In genomic region chr2:129258475-129259211, GRCm38 (mm10) we compare ENCODE assay signal across 8 mouse cellular contexts. TPM values are rescaled to one million over a fixed set of nuclear protein-coding genes. Genes with fewer than 3 reads are reported as not detected.
A peak's percentile ranks its signal among the peaks of the same experiment; 100 is the strongest.
DNase-seq lines count a peak whose midpoint lies in the region; ATAC-seq lines count a peak whose summit lies in the region.

No protein-coding gene starts in this region.

- no peak overlapping the region for H3K4me2 ChIP-seq in limb, embryonic 11.5 days (ENCODE audit: low read depth, severe bottlenecking)
- no peak overlapping the region; the same call in 1 of the 2 replicates for H3K4me2 ChIP-seq in midbrain, embryonic 13.5 days (replicated peaks)

- no peaks in the 10 kb centered on the region for H3K36me3 ChIP-seq in limb, embryonic 11.5 days (ENCODE audit: control insufficient read depth, insufficient read depth, low read length)
- H3K36me3 ChIP-seq in midbrain, embryonic 13.5 days: no peaks in the 10 kb centered on the region

- no peaks in the 10 kb centered on the region for H3K4me1 ChIP-seq in limb, embryonic 11.5 days (ENCODE audit: control insufficient read depth, insufficient read depth, low read length)
- H3K4me1 ChIP-seq in midbrain, embryonic 13.5 days (replicated peaks): peaks cover 4% of the 10 kb centered on the region; the same call in 1 of the 2 replicates

- 43% methylated on average over 7 of the region's 7 CpGs for WGBS in limb, embryonic 11.5 days
- 42% methylated on average over 7 of the region's 7 CpGs for WGBS in midbrain, embryonic 13.5 days

- ATAC-seq in limb, embryonic 11.5 days (ENCODE audit: insufficient number of reproducible peaks, low FRiP score, low TSS enrichment, low read depth): no peak
- peak; percentile 78 for ATAC-seq in midbrain, embryonic 13.5 days

- H3K9ac ChIP-seq in limb, embryonic 11.5 days (ENCODE audit: low read length): no peak overlapping the region
- H3K9ac ChIP-seq in midbrain, embryonic 13.5 days (replicated peaks): no peak overlapping the region

- DNase-seq in urinary bladder, postnatal 14 days (ENCODE audit: low spot score): peak; percentile 63
- DNase-seq in urinary bladder, postnatal 10 days (ENCODE audit: low spot score): no peak
- DNase-seq in cerebellum, postnatal 14 days: peak; percentile 88 to 90
- peak; percentile 46 for DNase-seq in gastrocnemius, postnatal 10 days
- peak; percentile 57 to 63 for DNase-seq in kidney, adult 8-10 months
- DNase-seq in limb, embryonic 11.5 days (ENCODE audit: low spot score): peak; percentile 71
- peak; percentile 61 to 81 for DNase-seq in spleen, postnatal 36 days (ENCODE audit: low spot score in 2 of 2)

- no peaks in the 10 kb centered on the region for H3K27me3 ChIP-seq in limb, embryonic 11.5 days (ENCODE audit: control insufficient read depth, insufficient read depth, low read length)
- H3K27me3 ChIP-seq in midbrain, embryonic 13.5 days: no peaks in the 10 kb centered on the region

- no peak overlapping the region for H3K4me3 ChIP-seq in limb, embryonic 11.5 days (ENCODE audit: low read depth, low read length)
- no peak overlapping the region for H3K4me3 ChIP-seq in midbrain, embryonic 13.5 days (replicated peaks)

- no peak overlapping the region for H3K27ac ChIP-seq in limb, embryonic 11.5 days (replicated peaks; ENCODE audit: low read depth, low read length)
- no peak overlapping the region for H3K27ac ChIP-seq in midbrain, embryonic 13.5 days

- H3K9me3 ChIP-seq in limb, embryonic 11.5 days (ENCODE audit: control insufficient read depth, low read length): no peaks in the 10 kb centered on the region
- no peaks in the 10 kb centered on the region for H3K9me3 ChIP-seq in midbrain, embryonic 13.5 days

RNA-seq across cellular contexts. Expression of gene Ckap2l, which starts 38.4 kb away (rescaled TPM):
- 1 to 10 TPM; 6.5 to 8.2 TPM for total RNA-seq in gastrocnemius, postnatal 10 days (2021)
- polyA plus RNA-seq in limb, embryonic 11.5 days (2014; fragmentation: Nextera tagmentation; extraction: Ambion mirVana): 86.4 and 90.9 TPM in 2 replicates
- polyA plus RNA-seq in midbrain, embryonic 13.5 days (2015; fragmentation: Nextera tagmentation; extraction: Ambion mirVana): 18.3 and 19.3 TPM in 2 replicates

RNA-seq across cellular contexts. Expression of gene Il1a, which starts 51.1 kb away (rescaled TPM):
- not detected for total RNA-seq in gastrocnemius, postnatal 10 days (2021)
- polyA plus RNA-seq in limb, embryonic 11.5 days (2014; fragmentation: Nextera tagmentation; extraction: Ambion mirVana): not detected in 2 replicates
- polyA plus RNA-seq in midbrain, embryonic 13.5 days (2015; fragmentation: Nextera tagmentation; extraction: Ambion mirVana): 0.12 and 0.32 TPM in 2 replicates
